Mouse (Mus musculus): Measurements from ENCODE around the gene Actl6a. TPM values are rescaled to one million over a fixed set of nuclear protein-coding genes. Genes with fewer than 3 reads are reported as not detected.

The Actl6a gene
- 34.6 and 41.3 TPM in 2 replicates for polyA plus RNA-seq (2015; fragmentation: Nextera tagmentation; extraction: Ambion mirVana)

GRCm38 (mm10) chr3:32705647-32706348 lies at the start of gene Actl6a:
TSS of gene Actl6a (plus strand) at chr3:32706298.

GRCm38 (mm10) chr3:32736244-32737171 lies 30.4 kb downstream of the Actl6a start, which contains the start of gene Ndufb5:
TSS of gene Ndufb5 (plus strand) at chr3:32736990.

GRCm38 (mm10) chr3:32737172-32737655 lies 31.1 kb downstream of the Actl6a start, which contains the start of gene Mrpl47:
TSS of gene Mrpl47 (minus strand) at chr3:32737605.

Other genes starting within 250 kb of the Actl6a start
- not detected in 2 replicates for gene Kcnmb3, start 214.1 kb upstream of the Actl6a start, polyA plus RNA-seq (2015; fragmentation: Nextera tagmentation; extraction: Ambion mirVana)
- 32.2 and 38.0 TPM in 2 replicates for gene Zfp639, start 196.0 kb upstream of the Actl6a start, polyA plus RNA-seq (2015; fragmentation: Nextera tagmentation; extraction: Ambion mirVana)
- 40.7 and 43.4 TPM in 2 replicates for gene Mfn1, start 176.8 kb upstream of the Actl6a start, polyA plus RNA-seq (2015; fragmentation: Nextera tagmentation; extraction: Ambion mirVana)
- 129 and 131 TPM in 2 replicates for gene Gnb4, start 89.7 kb upstream of the Actl6a start, polyA plus RNA-seq (2015; fragmentation: Nextera tagmentation; extraction: Ambion mirVana)
- gene Ndufb5, start 30.7 kb downstream of the Actl6a start, polyA plus RNA-seq (2015; fragmentation: Nextera tagmentation; extraction: Ambion mirVana), result 423 and 448 TPM in 2 replicates
- gene Mrpl47, start 31.3 kb downstream of the Actl6a start, polyA plus RNA-seq (2015; fragmentation: Nextera tagmentation; extraction: Ambion mirVana), result 30.3 and 31.6 TPM in 2 replicates
- 15.1 and 17.3 TPM in 2 replicates for gene Usp13, start 111.2 kb downstream of the Actl6a start, polyA plus RNA-seq (2015; fragmentation: Nextera tagmentation; extraction: Ambion mirVana)

Measured in neural tube, postnatal 0 days (tissue).